Mouse (Mus musculus): Measurements from ENCODE around the gene Gm4491. TPM values are rescaled to one million over a fixed set of nuclear protein-coding genes. Genes with fewer than 3 reads are reported as not detected.

The Gm4491 gene
- polyA plus RNA-seq, 1 experiment from 2014 or later: not detected

GRCm38 (mm10) chr14:57066053-57066452 is 49.6 kb downstream of the Gm4491 start:
- H3K27me3 ChIP-seq (replicated peaks): no peaks in the 10 kb centered on the region
- H3K9me3 ChIP-seq: no peaks in the 10 kb centered on the region
- H3K27ac ChIP-seq: no peak overlapping the region
- no peak overlapping the region for H3K4me2 ChIP-seq
- no peaks in the 10 kb centered on the region for H3K4me1 ChIP-seq
- H3K36me3 ChIP-seq (replicated peaks): no peaks in the 10 kb centered on the region
- no peak overlapping the region for H3K4me3 ChIP-seq
- no peak for ATAC-seq (replicated peaks)
- no peak overlapping the region for H3K9ac ChIP-seq

Other genes with a start within 250 kb of the Gm4491 start
- 61.4 and 65.0 TPM in 2 replicates for gene Zmym2, start 229.2 kb downstream of the Gm4491 start, polyA plus RNA-seq (2015; fragmentation: Nextera tagmentation; extraction: Ambion mirVana)
- gene Gja3, start 57.8 kb downstream of the Gm4491 start, polyA plus RNA-seq (2015; fragmentation: Nextera tagmentation; extraction: Ambion mirVana): 0.89 and 0.97 TPM in 2 replicates
- gene Gjb2, start 11.2 kb downstream of the Gm4491 start, polyA plus RNA-seq (2015; fragmentation: Nextera tagmentation; extraction: Ambion mirVana): 16.1 and 18.8 TPM in 2 replicates
- gene Gjb6, start 17.7 kb upstream of the Gm4491 start, polyA plus RNA-seq (2015; fragmentation: Nextera tagmentation; extraction: Ambion mirVana): 25.7 and 28.4 TPM in 2 replicates

All from midbrain, embryonic 15.5 days (tissue).